Mouse (Mus musculus) embryonic fibroblast, embryonic 13.5 days (primary cell): ENCODE results near the gene Amn.

ENCODE experiments used
- CTCF ChIP-seq: IDR thresholded peaks from 2 replicates; pipeline ENCODE4 v1.5.1; 2011; ENCODE audit warnings: mild to moderate bottlenecking, control low read depth, low read length, moderate library complexity, borderline replicate concordance; ENCODE audit not compliant: insufficient read depth
- POLR2A ChIP-seq: IDR thresholded peaks from 2 replicates; pipeline ENCODE4 v1.6.1; 2011; ENCODE audit warnings: low read depth, mild to moderate bottlenecking, control low read depth, low read length, moderate library complexity

DNA sequence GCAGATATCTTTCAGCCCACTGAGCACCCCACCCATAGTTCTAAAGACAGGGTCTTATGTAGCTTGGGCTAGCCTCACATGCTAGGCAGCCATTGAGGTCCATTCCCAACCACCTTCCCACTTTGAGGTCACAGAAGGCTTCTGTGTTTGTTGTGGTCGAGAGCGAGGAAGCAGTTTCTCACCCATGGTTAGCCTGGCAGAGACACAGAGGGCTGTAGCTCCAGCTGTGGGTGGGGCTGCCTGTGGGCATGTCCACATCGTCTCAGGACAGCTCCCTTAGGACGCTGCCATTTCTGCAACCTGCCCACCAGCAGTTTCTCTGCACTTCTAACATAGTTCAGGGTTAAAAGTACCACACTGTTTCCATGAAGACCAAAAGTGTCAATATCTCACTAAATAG is 43.5 kb upstream of the Amn start:
- no peak for TF ChIP-seq POLR2A
- no peak for TF ChIP-seq CTCF
